Mouse (Mus musculus) layer of hippocampus, adult 9-11 months (tissue): ENCODE results near the gene Calm1.
A peak's percentile ranks its signal among the peaks of the same experiment; 100 is the strongest.

ENCODE experiments used
- DNase-seq: peaks from one replicate; pipeline ENCODE4 v3.0.0; 2022

Calm1 gene

DNA sequence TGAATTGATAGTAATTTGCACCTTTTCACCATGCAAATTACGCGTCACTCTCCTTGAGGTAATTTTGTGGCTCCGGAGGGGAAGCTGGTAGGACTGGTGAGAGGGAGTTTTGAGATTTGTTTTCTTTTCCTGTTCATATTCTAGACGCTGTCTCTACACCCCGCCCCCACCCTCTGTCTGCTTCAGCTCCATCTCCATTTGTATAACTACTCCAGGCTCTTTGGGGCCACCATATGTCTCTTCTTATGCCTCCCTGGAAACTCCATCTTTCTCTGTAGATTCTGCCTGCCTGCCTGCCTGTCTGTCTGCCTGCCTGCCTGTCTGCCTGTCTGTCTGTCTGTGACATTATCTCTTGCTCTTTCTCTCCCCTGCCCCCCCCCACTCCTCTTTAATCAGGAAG, 26.8 kb downstream of the Calm1 start:
- peak; percentile 48 for DNase-seq

DNA sequence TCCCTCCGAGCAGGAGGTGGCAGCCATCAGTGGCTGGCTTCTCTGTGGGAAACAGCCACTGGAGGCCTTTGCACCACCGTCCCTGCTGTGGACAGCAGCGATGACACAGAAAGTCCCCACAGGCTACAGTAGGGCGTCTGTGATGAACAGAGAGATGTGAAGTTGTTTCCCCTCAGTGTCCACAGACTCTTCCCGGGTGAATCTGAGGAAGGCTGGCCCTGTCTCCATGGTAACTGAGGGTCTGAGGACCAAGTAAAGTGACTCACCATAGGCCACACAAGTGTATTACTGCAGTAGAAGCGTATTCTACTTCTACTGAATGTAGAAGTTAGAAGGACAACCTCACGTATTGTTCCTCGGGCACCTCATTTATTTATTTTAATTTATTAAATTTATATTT, 27.4 kb downstream of the Calm1 start:
- no peak for DNase-seq

GRCm38 (mm10) chr12:100228041-100228725, 28.9 kb downstream of the Calm1 start:
- DNase-seq, result no peak

GRCm38 (mm10) chr12:100234201-100234600, 35.0 kb downstream of the Calm1 start:
- DNase-seq, result no peak

DNA sequence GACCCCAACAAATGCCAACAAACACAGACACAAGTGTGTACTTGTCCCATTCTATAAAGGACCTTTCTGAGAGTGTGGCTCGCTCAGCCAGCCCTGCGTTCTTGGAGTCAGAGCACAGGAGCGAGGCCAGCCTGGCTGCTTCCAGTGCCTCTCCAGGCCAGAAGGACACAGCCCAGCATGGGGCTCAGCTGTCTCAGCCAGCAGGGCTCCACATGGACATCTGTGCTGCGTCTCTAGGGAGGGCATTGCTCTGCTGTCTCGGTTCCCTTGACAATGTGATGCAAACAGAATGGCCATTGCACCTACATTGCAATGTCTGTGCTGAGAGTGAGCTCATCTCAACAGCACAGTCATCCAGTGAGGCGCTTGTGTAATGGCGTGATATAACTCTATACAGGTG, 35.7 kb downstream of the Calm1 start:
- DNase-seq, result no peak

- no peak for DNase-seq
Observed at GRCm38 (mm10) chr12:100235423-100235822, 36.2 kb downstream of the Calm1 start.

- DNase-seq, result no peak
Observed at GRCm38 (mm10) chr12:100239404-100239803, 40.2 kb downstream of the Calm1 start.

- no peak for DNase-seq
Observed at GRCm38 (mm10) chr12:100239807-100240206, 40.6 kb downstream of the Calm1 start.

GRCm38 (mm10) chr12:100241911-100242796, 42.9 kb downstream of the Calm1 start:
- peak; percentile 88 for DNase-seq

DNA sequence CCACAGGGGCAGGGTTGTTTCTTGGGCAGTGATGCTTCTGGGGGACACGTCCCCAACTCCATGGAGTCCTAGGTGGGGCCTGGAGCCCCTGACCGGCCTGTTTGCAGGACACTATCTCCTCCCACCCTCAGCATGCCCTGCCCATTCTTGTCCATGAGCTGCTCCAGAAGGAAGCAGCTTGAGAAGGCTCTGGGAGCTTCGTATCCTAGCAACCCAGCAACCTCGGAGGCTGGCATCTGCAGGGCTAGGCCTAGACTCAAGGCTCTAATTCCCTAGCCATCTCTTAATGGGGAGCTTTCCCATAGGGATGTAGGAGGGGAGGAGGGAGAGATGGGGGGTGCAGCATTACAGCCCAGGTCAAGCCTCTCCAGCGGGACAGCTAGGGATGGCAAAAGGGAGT, 45.3 kb downstream of the Calm1 start:
- peak; percentile 75 for DNase-seq

GRCm38 (mm10) chr12:100249170-100249569, 49.9 kb downstream of the Calm1 start:
- DNase-seq, result no peak

DNA sequence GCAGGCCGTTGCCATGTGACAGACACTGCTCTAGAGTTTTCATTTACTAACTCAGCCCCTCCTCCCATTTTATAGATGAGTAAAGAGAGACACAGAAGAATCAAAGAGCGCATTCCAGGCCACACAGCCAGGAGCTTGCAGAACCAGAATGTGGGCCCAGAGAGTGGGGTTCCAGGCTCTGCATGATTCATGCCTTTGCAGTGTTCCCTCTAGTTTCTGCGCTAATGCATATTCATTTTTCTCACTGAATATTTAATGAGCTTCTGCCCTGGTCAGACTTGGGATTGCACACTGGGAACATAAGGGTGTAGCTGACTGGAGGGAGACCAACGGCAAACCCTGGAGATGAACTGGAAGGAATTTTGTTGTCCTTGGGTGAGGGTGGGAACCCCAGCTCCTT, 55.2 kb downstream of the Calm1 start:
- no peak for DNase-seq

GRCm38 (mm10) chr12:100255441-100255949, 56.3 kb downstream of the Calm1 start:
- no peak for DNase-seq

- DNase-seq, result no peak
Observed at GRCm38 (mm10) chr12:100257779-100258178, 58.5 kb downstream of the Calm1 start.
